Mouse (Mus musculus) thymus, postnatal 4 days (tissue): ENCODE results near the gene Ifna2.
A peak's percentile ranks its signal among the peaks of the same experiment; 100 is the strongest.

ENCODE experiments used
- DNase-seq: peaks from one replicate; pipeline ENCODE4 v3.0.0; 2021

The Ifna2 gene

DNA sequence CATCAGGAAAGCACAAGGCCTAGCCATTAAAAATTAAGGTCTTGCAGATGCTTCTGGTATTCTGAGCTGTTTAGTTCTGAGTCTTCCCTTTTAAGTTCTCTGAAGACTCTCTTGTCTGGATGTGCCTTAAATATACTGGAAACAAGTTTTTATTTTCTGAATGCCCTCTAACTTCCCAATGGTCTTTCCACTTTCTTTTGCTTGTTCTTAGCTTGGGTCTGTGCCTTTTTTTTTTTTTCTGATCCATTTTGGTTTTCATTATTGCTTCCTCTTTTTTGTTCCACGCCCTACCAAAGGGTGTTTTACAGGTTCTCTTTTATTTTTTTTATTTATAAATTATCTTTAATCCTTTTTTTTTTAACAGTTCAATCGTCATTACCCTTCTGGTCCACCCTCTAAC is 39.4 kb downstream of the Ifna2 start, which contains the start of gene Ifna13:
Gene Ifna13, minus strand, starts transcription at position 101 of the 400 bp plus-strand sequence.
- DNase-seq = no peak

- DNase-seq = no peak
Measured at GRCm38 (mm10) chr4:88642526-88642925, 41.2 kb downstream of the Ifna2 start.

DNA sequence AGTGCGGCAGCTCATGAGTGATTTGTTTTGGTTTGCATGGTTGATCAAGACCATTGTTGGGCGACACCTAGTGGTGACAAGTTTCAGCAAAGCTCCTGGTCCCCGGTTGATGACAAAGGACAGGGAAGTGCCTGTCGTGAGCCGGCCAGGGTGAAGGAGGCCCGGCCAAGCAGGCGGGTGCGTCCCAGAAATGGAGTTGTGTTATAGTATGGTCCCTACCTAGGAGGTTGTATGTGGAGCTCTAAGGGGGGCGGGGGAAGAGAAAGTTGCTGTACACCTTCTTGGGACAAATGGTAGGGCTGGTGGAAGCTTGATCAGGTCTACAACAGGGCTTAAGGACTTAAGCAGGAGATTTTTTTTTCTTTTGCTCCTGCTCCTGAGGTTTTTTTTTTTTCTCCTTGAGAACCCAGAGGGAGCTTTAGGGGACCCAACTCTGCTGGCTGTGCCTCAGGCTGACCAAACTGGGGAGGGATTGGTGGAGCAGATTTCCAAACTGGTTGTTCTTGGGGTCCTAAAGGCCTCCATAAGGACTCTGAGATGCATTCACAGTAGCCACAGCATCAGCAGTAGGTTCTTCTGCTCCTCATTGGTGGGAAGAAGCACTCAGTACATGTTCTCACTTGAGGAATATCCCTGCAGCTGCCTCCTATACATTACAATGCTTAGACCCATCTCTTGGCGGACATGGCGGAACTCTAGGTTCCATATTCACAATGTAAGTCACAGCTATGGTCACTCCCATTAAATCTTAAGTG is 42.5 kb downstream of the Ifna2 start:
- DNase-seq = peak; percentile 100

DNA sequence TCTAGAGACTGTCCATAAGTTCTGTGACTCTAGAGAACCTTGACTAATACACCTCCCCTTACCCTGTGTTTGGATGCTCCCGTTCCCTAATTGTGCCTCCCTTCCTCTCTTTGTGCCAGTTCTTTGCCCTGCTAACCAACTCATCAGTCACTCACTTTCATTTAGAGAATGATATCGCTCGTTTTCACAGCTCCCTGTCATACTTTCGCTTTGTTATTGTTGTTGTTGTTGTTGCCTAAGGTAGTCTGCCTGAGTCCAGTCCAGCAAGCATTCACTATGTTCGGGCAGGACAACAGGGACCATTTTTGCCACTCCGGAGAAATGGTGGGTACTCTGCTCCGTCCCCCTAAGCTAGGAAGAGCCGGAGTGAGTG is 43.0 kb downstream of the Ifna2 start:
- DNase-seq = no peak

- DNase-seq = no peak
Measured at GRCm38 (mm10) chr4:88634311-88634710, 49.4 kb downstream of the Ifna2 start, which contains the start of gene C87499. C87499 (minus strand) TSS chr4:88634411.
